Mouse (Mus musculus): ENCODE data around the gene Tmem171.
A peak's percentile ranks its signal among the peaks of the same experiment; 100 is the strongest.

The Tmem171 gene

DNA sequence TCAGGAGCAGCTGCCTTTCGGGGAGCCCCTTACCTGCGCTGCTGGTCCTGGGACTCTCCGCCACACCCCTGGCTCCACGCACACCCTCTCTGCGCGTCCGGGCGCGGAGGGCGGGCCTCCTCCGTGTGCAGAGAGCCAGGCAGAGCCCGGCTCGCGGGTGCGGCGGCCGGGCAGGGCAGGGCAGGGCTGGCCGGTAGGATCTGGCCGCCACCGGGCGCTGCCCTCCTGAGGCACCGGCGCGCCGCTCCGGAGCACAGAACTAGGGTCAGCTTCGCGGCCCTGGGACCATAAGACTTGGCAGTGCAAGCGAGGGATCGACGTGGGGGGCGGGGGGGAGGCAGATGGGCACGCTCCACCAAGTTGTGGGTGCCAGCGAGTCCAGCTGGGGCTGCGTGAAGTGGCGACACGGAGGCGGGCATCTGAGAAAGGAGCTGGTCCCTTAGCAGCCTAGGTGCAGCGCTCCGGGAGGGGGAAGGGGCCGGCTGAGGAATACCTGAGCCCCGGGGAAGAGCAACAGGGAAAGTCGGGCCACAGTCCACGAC, at the start of gene Tmem171:
Gene Tmem171 (minus strand): TSS at position 62 of the 542 bp plus-strand sequence.
- DNase-seq: peak; percentile 45 to 69

DNA sequence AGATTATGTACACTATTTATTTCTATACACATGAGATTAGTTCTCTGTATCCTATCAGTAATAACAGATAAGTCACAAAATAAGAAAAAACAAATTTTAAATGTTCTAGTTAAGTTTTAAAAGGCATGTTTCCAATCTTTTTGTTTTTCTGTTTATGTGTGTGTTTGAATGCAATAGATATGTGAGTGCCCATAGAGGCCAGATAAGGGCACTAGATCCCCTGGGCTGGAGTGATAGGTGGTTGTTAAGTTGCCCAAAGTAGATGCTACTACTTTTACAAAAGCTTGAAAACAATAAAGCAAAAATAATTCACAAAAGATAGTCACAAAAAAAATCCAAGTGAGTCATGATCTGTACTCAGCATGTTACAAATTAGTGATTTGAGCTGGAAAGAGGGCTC, 49.2 kb upstream of the Tmem171 start:
- no peak for DNase-seq

DNA sequence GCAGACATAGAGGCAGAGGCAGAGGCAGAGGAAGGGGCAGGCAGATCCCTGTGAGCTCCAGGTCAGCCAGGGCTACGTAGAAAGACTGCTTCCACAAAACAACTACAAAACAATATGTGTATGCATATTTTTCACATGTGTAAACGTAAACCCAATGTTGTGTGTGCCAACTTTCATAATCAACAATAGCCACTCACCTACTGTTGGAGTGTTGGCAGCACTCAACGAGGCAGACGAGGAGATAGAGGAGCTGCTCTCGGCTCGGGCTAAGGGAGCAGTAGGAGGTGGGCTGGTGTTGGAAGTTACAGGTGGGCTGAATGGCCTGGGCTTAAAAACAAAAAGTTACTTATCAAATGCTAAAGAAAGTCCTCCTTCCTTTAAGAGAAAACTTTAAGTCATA, 48.6 kb upstream of the Tmem171 start:
- no peak for DNase-seq

DNA sequence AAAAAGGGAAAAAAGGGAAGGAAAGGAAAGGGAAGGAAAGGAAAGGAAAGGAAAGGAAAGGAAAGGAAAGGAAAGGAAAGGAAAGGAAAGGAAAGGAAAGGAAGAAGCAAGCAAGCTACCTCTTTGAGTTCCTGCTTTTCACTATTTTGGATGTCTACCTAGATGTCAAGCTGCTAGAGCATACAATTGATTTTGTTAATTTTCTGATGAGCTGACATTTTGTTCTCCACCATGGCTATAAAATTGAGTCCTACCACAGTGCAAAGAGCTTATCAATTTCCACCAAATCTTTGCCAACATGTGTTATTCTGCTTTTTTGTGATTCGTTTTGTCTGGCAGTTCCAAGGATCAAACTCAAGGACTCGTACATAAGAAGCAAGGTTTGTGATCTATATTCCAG, 43.6 kb upstream of the Tmem171 start:
- no peak for DNase-seq

DNA sequence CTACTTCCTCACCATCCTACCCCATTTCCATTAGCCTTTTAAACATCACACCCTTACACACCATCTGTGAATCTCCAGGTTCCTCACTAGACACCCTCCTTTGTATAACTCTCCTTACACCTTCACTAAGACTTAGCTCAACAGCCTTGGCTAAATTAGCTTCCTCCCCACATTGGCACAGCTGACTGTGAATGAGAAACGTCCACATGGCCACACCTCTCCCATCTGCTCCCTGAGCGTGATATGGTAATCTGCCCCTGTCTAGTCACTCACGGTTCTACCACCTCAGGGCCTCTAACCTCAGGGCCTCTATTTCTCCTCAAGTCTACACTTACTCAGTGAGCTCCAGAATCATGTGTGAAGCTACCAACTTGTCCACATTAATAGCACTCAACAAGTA, 38.7 kb upstream of the Tmem171 start:
- no peak for DNase-seq

DNA sequence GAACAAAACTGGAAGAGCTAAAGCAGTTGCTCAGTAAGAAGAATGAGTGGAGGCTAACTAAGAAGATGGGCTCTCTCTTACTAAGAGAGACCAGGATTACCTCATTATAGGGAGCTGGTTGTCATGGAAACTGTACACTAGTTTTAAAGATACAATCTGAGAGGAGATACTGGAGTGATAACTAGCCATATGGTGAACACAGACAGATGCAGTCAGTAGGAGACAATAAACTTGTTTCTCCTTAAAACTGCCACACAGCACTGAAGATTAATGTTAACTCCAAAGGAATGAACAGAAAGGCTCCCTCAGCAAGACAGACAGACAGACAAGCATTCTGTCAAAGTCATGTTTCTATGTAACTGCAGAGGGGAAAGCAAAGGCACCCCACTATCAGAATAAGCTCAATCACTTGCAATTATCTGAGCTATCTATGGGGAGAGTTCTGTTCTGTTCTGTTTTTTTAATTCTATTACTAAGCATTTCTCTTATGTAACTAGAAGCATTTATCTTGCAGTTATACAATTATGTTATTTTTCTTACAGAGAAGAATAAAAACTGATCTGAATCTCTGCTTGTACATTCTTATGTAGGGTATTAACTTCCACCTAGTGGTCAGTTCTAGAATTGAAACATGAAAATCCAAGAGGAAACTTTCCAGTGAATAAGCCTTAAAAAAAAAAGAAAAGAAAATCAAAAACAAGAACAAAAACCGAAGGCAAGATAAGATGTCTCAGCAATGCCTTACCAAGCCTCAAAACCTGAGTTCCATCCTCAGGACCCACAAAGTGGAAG, 34.8 kb upstream of the Tmem171 start:
- no peak for DNase-seq

DNA sequence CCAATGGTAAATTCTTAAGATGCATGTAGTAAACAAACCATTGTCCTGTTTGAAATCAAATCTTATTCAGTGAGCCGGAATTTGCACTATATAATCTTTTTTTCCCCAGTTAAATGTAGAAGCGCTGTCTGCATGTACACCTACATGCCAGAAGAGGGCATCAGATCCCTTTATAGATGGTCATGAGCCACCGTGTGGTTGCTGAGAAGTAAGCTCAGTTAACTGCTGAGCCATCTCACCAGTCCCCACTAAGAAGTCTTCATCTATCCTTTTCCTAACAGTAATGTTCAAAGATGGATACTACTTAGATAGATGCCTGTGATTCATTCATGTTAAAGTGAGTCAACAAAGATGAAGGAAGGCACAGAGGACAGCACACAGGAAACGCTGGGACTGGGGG, 31.9 kb upstream of the Tmem171 start:
- no peak for DNase-seq

DNA sequence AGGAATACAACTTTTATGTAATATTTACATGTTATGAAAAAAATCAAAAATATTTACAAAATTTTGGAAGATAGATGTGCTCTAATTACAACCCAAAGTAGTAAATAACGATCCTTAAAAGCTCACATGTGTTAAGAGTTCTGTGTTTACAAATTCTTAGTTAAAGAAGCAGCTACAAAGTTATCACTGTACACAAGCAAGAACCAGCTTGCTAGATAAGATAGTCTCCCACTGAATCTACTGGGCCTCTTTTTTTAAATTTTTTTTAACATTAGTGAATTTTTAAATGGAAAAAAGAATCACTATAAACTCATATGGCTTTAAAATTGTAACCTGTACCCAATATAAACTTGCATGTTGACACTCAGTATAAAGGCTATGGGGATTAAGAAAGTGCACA, 28.8 kb upstream of the Tmem171 start:
- DNase-seq: no peak

DNA sequence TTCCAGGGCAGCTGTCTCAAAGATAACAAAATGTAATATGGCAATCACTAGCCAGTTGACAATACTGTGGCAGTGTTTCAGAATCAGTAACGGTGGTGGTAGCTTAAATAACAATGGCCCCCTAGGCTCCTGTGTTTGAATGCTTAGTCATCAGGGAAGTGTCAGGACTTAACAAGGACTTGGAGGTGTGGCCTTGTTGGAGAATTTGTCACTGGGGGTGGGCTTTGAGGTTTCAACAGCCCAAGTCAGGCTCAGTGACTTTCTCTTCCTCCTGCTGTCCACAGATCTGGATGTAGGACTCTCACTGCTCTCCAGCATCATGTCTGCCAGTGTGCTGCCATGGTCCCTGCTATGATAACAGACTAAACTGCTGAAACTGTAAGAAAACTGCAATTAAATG, 27.7 kb upstream of the Tmem171 start:
- DNase-seq: no peak

DNA sequence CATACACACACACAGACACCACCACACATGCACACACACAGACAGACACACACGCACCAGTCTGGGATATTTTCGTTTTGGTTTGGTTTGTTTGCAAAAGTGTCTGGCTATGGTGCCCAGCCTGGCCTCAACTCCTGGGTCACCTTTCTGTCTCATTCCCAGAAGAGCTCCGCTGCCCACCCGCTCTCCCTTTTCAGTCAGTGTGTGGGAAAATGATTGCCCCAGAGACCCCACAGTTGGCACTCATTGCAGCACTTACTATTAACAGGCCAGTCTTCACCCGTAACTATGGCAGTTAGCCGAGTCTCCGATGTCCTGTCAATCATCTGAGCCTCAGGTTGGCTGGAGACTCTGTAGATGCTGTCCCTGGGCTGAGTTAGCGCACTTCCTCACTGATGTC, 21.5 kb upstream of the Tmem171 start:
- peak in 1 of 2 experiments; percentile 3 for DNase-seq

DNA sequence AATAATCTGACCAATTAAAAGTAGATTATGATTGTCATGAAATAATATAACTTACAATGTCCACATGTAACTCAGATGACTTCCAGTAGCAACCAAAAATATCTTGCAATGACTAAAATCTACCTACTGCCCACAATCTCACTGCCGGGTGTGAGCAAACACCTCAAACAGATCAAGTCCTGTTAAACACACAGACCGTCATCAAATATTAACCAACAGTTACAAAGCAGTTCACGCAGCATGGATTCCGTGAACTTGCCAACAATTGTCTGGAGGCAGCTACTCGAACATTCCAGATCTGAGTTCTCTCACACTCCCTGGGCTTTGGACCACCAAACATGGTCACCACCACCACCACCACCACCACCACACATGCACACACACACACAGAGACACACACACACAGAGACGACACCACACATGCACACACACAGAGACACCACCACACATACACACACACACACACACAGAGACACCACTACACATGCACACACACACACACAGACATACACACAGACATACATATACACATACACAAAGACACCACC, 20.9 kb upstream of the Tmem171 start:
- peak in 1 of 2 experiments; percentile 8 for DNase-seq

DNA sequence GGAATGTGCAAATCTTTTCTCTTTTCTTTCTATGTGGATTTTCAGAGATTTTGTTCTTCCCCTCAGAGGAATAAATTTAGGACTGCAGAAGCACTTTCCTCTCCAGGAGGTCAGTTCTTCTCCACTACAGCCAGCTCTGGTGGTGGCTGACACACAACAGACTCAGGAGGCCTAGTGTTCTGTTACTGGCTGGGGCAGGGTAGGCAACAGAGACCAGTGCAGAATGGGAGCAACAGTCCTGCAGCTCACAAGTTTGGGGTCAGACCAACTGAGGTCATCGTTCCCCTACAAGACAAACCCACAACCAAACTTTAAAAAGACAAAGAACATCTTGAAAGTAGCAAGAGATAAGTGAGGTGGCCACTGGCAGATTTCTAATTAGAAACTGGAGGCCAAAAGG, 16.0 kb upstream of the Tmem171 start:
- DNase-seq: no peak

DNA sequence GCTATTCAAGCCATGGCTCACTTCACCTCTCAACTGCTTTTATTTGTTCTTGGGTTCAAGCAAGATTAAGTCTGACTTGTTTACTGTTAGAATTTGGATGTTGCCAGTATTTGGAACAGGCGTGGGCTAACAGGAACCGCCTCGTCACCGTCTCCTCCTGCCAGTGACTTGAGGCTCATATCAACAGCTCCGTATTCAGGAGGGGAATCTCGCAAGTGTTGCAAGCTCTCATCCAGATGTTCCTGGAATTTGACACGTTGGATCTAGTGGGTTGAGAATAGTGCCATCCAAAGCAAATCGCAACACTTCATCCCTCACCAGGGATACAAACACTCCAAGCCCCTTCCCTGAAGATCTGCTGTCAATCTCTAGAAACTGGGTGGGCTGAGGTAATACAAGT, 15.6 kb upstream of the Tmem171 start:
- peak; percentile 34 to 71 for DNase-seq

DNA sequence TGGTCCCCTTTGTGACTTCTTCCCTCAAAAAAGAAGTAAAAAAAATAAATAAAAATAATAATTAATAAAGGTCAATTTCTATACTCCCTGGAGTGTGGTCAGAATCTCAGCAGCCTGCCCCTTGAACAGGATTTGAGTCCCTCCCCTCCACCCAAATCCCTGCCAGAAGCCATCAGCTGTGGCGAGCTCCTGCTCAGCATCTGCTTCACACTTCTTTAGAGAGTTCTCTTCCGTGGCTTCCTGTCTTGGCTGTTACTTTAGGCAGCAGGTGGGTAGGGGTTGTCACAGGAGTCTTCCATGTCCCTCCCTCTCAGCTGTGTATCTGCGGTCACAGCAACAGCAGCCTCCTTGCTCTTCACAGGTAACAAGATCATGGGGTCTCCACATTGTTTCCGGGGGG, 10.9 kb upstream of the Tmem171 start:
- no peak for DNase-seq

DNA sequence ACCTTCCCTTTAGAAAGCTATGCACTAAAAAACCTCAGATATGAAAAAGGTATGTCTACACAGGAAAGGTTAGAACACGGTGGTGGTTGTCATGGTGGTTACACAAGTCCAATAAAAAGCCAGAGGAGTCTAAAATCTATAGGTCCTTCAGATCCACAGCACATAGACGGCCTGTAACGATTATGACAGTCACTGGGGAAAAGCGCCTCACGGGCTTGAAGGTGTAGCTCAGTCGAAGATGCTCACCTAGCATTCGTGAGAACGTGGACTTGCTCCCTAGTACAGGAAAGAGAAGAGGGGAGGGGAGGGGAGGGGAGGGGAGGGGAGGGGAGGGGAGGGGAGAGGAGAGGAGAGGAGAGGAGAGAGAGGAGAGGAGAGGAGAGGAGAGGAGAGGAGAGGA, 9.2 kb upstream of the Tmem171 start:
- DNase-seq: no peak

DNA sequence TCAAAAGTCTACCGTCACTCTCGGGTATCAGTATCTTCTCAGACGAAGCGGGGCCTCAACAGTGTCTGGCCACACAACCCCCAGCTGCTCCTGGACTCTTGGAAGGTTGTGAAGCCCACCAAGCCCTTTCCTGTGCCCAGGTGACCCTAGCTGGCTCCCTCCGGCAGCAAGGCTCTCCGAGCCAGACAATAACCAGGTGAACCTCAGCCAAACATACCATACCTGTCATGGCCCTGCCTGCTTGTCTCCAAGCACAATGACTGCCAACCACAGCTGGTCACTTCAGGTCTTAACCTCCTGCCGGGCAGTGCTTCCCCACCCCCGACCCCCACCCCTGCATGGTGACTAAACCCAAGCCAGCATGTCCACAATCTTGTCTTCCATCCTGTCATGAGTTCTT, 7.7 kb upstream of the Tmem171 start:
- no peak for DNase-seq

DNA sequence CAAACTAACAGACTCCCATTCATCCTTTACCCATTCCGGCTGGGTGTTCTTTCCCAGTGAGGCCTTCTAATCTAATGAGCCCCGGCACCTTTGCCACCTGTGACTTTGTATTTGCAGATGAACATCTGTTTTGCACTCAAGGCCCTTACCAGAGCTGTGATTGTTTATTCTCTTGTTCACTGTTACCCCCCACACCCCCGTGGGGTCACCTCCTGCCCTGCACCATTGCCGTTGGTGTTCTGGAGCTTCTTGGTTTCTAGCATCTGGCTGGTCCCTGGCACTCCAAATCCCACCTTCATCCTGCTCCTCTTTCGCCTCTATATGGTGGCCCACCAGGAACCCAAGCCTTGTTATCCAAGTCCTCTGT, 6.7 kb upstream of the Tmem171 start:
- no peak for DNase-seq

DNA sequence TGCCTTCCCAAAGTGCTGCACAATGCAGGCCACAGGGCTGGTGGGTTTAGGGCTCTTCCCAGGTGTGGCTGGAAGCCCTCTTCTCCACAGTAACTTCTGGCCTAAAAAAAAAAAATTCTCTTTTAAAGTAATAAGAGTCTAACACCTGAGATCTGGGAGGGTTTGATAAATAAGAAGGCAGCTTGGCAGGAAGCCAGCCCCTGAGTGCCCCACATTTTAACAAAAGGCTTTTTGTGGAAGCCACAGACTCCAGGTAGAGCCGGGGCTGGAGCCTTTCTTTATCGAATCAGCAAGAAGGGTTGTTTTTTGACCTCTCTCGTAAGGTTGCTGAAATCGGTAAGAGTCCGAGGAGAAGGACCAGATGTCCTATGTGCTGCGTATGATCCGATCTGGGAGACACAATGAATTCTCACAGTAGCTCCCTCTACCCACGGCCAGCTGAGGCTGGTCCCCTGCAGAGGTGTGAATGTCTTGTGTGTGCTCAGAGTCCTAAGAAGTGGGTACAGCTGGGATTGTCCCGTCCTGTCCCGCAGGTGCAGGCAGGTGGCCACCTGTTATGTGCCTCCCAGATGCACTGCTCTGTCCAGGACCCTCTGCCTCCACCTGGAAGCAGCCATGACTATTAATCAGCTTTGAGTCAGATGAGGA, 6.2 kb upstream of the Tmem171 start:
- no peak for DNase-seq

DNA sequence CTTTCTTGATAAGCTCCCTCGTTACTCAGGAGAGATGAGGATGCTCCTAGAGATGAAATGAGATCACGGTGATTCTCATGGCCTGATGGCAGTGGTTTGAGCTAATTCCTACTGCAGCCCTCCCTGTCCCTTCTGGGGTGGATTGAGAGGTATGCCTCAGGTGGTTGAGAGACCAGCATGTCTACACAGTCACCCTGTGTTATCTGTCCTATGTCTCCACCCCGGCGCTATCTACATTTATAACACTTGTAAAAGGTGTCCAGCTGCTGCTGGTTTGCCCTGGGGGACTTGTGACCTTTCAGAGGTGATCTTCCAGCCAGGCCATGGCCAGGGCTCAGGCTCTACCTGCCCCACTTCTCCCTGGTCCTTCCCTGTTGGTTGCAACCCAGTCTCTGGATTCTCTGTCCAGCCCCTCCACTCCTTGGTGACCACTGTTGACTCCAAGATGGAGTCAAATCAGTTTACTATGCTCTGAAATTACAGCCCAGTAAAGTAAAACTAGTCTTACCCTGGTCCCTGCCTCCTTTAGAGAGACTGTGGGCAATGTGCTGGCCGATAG, 5.4 kb upstream of the Tmem171 start:
- DNase-seq: no peak

DNA sequence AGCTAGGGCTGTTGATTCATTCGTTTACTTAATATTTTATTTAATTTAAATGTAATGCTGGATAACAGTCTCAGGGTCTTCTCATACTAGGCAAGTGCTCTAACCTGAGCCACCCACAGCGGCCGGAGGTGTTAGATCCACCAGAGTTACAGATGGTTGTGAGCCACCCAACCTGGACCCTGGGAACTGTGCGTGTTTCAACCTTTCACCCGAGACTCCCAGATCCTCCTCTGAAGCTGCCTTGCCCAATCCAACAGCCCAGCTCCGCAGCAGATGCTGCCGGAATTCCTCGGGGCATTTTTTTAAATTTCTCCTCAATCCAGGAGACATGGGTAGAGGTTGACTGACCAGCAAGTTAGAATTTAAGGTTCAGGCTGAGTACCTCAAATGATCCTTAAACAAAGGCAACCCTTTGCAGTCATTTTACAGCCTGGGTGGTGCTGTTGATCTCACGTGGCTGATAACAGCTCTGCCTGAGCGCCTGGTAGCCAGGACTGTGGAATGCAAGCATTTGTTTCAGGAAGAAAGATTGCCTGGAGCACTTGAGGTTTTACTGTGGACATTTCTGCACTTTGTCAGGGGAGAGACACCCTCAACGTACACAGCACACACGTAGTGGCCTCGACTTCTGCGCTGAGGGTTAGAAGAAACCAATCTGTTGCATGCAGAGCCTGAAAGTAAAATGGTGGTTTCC, 4.6 kb upstream of the Tmem171 start:
- peak in 1 of 2 experiments; percentile 57 for DNase-seq

DNA sequence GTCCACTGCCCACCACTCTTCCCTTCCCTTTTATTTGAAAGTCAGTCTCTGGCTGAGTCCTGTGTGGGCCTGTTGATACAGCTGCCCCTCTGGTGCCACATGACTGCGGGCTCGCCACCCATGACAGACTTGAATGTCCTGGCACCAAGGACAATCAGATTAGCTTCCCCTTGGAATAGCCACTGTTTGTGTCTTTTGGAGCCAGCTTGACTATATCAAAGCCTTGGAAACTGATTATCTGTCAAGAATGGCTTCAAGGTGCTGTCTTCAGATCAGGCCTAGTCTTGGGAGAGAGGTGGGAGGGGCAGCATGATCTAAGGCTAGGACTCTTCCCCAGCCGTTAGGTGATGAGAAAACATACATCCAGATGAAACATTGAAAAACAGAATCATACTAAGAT, 2.1 kb upstream of the Tmem171 start:
- DNase-seq: peak in 1 of 2 experiments; percentile 45

DNA sequence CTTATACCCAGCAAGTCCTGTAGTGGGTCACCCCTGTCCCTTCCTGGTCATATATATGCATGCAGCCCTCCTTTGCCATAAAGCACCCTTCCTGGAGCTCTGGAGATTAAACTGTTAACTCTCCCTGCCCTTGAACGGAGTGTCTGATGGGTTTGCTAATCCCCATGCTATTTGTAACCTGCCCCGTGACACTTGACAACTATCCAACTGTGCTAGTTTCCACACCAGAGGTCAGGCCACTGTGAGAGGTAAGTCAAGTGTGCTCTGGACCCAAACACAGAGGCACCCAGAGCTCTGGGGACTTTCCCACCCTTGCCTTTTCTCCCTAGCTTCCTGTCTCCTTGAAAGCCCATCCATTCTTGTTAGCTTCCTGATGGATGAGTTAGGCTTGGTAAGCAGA, 912 bp upstream of the Tmem171 start:
- DNase-seq: peak; percentile 51 to 64

DNA sequence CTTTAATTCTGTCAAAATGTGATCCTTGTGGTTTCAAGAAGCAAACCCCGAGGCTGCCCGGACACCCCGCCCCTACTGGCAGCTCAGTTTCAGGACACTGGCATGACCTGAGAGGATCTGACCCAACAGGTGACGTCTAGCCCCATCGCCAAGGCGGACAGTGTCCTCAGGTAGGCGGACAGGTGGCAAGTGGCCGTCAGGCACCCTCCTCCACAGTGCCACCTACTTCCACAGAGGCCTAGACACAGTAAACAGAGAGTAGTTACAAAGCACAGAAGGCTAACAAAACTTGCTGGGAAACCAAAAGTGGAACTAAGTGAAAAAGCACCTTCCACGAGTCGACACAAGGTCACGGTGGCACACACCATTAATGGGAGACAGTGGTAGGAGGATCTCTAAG, 1.3 kb downstream of the Tmem171 start:
- peak in 1 of 2 experiments; percentile 25 for DNase-seq

Measured in lung, postnatal 4 days (tissue).